11 mouse cellular contexts compared by ENCODE assay signal in genomic region chr9:45693424-45694237, GRCm38 (mm10).
DNase-seq lines count a peak whose midpoint lies in the region; ATAC-seq and TF ChIP-seq lines count a peak whose summit lies in the region.
"Had no signal": no experiment of that assay in that cellular context is flagged by ENCODE, and none has a peak within 500 bp of the region (broad histone marks: within the 10 kb centered on the region; RNA-seq: fewer than 3 reads in every experiment).

No protein-coding gene starts in this region.

- H3K27me3 ChIP-seq in heart, embryonic 11.5 days (ENCODE audit: control insufficient read depth, insufficient read depth, low read length) = peaks cover 12% of the 10 kb centered on the region
- peaks cover 6% of the 10 kb centered on the region; the same call in 1 of the 2 replicates for H3K27me3 ChIP-seq in hindbrain, embryonic 10.5 days (ENCODE audit: insufficient read depth, poor library complexity, severe bottlenecking)
- no peaks in the 10 kb centered on the region for H3K27me3 ChIP-seq in midbrain, embryonic 12.5 days
- H3K27me3 ChIP-seq: liver, embryonic 15.5 days had no signal

- H3K4me3 ChIP-seq in heart, embryonic 11.5 days (ENCODE audit: low read depth, low read length) = no peak overlapping the region
- no peak overlapping the region for H3K4me3 ChIP-seq in hindbrain, embryonic 10.5 days
- H3K4me3 ChIP-seq in midbrain, embryonic 12.5 days = no peak overlapping the region
- H3K4me3 ChIP-seq: heart, adult 2 months; liver, embryonic 15.5 days had no signal

- H3K27ac ChIP-seq in heart, embryonic 11.5 days (ENCODE audit: low read depth, low read length) = no peak overlapping the region
- H3K27ac ChIP-seq in hindbrain, embryonic 10.5 days = peak overlapping the region; percentile 13; the same call in 1 of the 2 replicates
- peak overlapping the region; percentile 73 for H3K27ac ChIP-seq in midbrain, embryonic 12.5 days (replicated peaks)
- H3K27ac ChIP-seq: heart, adult 2 months; liver, embryonic 15.5 days; stomach, postnatal 0 days had no signal

- H3K9me3 ChIP-seq in heart, embryonic 11.5 days (replicated peaks; ENCODE audit: control insufficient read depth, low read length) = no peaks in the 10 kb centered on the region
- H3K9me3 ChIP-seq in hindbrain, embryonic 10.5 days = no peaks in the 10 kb centered on the region
- no peaks in the 10 kb centered on the region for H3K9me3 ChIP-seq in midbrain, embryonic 12.5 days
- H3K9me3 ChIP-seq: liver, embryonic 15.5 days had no signal

- 0 out of 2 replicates have a peak, but pooled peaks have one; percentile 14 for ATAC-seq in heart, embryonic 11.5 days (replicated peaks; ENCODE audit: insufficient number of reproducible peaks, low FRiP score, low TSS enrichment)
- peak; percentile 58 for ATAC-seq in midbrain, embryonic 12.5 days (ENCODE audit: low FRiP score, low read depth)

- TF ChIP-seq CTCF in brain, embryonic 14.5 days (IDR thresholded peaks at IDR 0.05; ENCODE audit: borderline replicate concordance, extremely low read depth, insufficient read depth, insufficient read length) = peak; percentile 42; the same call in 1 of the 2 replicates

- TF ChIP-seq POLR2A in brain, embryonic 14.5 days (IDR thresholded peaks at IDR 0.05; ENCODE audit: borderline replicate concordance, extremely low read depth, insufficient read depth, insufficient read length, poor library complexity, severe bottlenecking) = no peak

- DNase-seq in heart, postnatal 36 days = no peak
- peak; percentile 89 for DNase-seq in brain, embryonic 14.5 days (ENCODE audit: low read depth)
- DNase-seq in hindbrain, embryonic 10.5 days (ENCODE audit: low spot score) = no peak
- DNase-seq in urinary bladder, postnatal 10 days (ENCODE audit: low spot score) = no peak
- no peak for DNase-seq in liver
- DNase-seq in T-cell, adult 2 months (ENCODE audit: low spot score) = no peak
- DNase-seq: heart, adult 2 months had no signal

- intact Hi-C loops in heart, postnatal 36 days (cut with DNase I) = no loop called here

- no peak overlapping the region for H3K4me2 ChIP-seq in heart, embryonic 11.5 days
- H3K4me2 ChIP-seq in midbrain, embryonic 12.5 days (replicated peaks) = no peak overlapping the region
- H3K4me2 ChIP-seq: liver, embryonic 15.5 days had no signal

- peaks cover 9% of the 10 kb centered on the region for H3K4me1 ChIP-seq in heart, embryonic 11.5 days (ENCODE audit: control insufficient read depth, insufficient read depth, low read length)
- peaks cover 33% of the 10 kb centered on the region for H3K4me1 ChIP-seq in hindbrain, embryonic 10.5 days (replicated peaks)
- H3K4me1 ChIP-seq in midbrain, embryonic 12.5 days = peaks cover 61% of the 10 kb centered on the region

- no peak overlapping the region for H3K9ac ChIP-seq in heart, embryonic 11.5 days (ENCODE audit: low read depth, low read length)
- no peak overlapping the region for H3K9ac ChIP-seq in midbrain, embryonic 12.5 days (replicated peaks)
- H3K9ac ChIP-seq: liver, embryonic 15.5 days had no signal

- no peaks in the 10 kb centered on the region for H3K36me3 ChIP-seq in heart, embryonic 11.5 days (ENCODE audit: control insufficient read depth, insufficient read depth, low read length)
- H3K36me3 ChIP-seq in hindbrain, embryonic 10.5 days = no peaks in the 10 kb centered on the region
- no peaks in the 10 kb centered on the region for H3K36me3 ChIP-seq in midbrain, embryonic 12.5 days
- H3K36me3 ChIP-seq: liver, embryonic 15.5 days had no signal

- 39% methylated on average over 10 of the region's 10 CpGs for whole genome bisulfite sequencing in heart, embryonic 11.5 days (ENCODE audit: insufficient replicate concordance)
- 55% methylated on average over 10 of the region's 10 CpGs for WGBS in hindbrain, embryonic 10.5 days
- 34% methylated on average over 10 of the region's 10 CpGs for WGBS in midbrain, embryonic 12.5 days
